Mouse (Mus musculus) mouse embryonic stem cell (cell line): Measurements from ENCODE around the gene Zbtb20.

ENCODE experiments used
- in situ Hi-C, 2 experiments: fragments of 300-500 bp; cut with MboI; formaldehyde crosslinking; loops; 1 replicate in 1 of 2; 3 replicates in 1 of 2; pipeline ENCODE4 v1.14.3; 2019 to 2020; ENCODE audit warnings: low sequenced_read_pairs in 2 of 2, low pct_unique_long_range_greater_than_20kb in 1 of 2, mixed read lengths in 1 of 2; ENCODE audit not compliant: unreplicated experiment in 1 of 2

The Zbtb20 gene

GRCm38 (mm10) chr16:43661576-43661975 lies 785.9 kb downstream of the Zbtb20 start:
- in situ Hi-C loops, result no loop called here

GRCm38 (mm10) chr16:43662124-43663004 lies 786.7 kb downstream of the Zbtb20 start:
- in situ Hi-C loops, result no loop called here

- in situ Hi-C loops, result no loop called here
Observed at GRCm38 (mm10) chr16:43663978-43664579, 788.4 kb downstream of the Zbtb20 start, which contains the start of gene Tigit. Gene Tigit, minus strand, starts transcription at chr16:43664146.

GRCm38 (mm10) chr16:43664861-43665260 lies 789.2 kb downstream of the Zbtb20 start:
- in situ Hi-C loops, result no loop called here

GRCm38 (mm10) chr16:43668294-43668693 lies 792.6 kb downstream of the Zbtb20 start:
- in situ Hi-C loops, result no loop called here

- in situ Hi-C loops, result no loop called here
Observed at GRCm38 (mm10) chr16:43671972-43672371, 796.3 kb downstream of the Zbtb20 start.

GRCm38 (mm10) chr16:43672697-43673096 lies 797.0 kb downstream of the Zbtb20 start:
- in situ Hi-C loops, result no loop called here

- in situ Hi-C loops, result no loop called here
Observed at GRCm38 (mm10) chr16:43674400-43674799, 798.7 kb downstream of the Zbtb20 start.

- in situ Hi-C loops, result no loop called here
Observed at GRCm38 (mm10) chr16:43687968-43688367, 812.3 kb downstream of the Zbtb20 start.

GRCm38 (mm10) chr16:43690211-43690690 lies 814.6 kb downstream of the Zbtb20 start:
- in situ Hi-C loops, result no loop called here

GRCm38 (mm10) chr16:43690912-43691311 lies 815.2 kb downstream of the Zbtb20 start:
- in situ Hi-C loops, result no loop called here

GRCm38 (mm10) chr16:43691741-43692140 lies 816.1 kb downstream of the Zbtb20 start:
- in situ Hi-C loops, result no loop called here
